Mouse (Mus musculus) neural tube, embryonic 11.5 days (tissue): ENCODE results near the gene Cntnap1. TPM values are rescaled to one million over a fixed set of nuclear protein-coding genes. Genes with fewer than 3 reads are reported as not detected.

Experiments
- ATAC-seq: fragments of 200-750 bp; cut with Nextera tagmentation; 2 replicates; pipeline ENCODE4 v1.8.0; 2017; ENCODE audit warnings: moderate number of reproducible peaks, mild to moderate bottlenecking, moderate TSS enrichment, moderate library complexity; ENCODE audit not compliant: insufficient read depth, low FRiP score, low TSS enrichment
- DNase-seq: peaks from one replicate; pipeline ENCODE4 v3.0.0-alpha.2; 2015; ENCODE audit warnings: low spot score
- H3K27ac ChIP-seq: fragments of 300-500 bp; sonication (generic); 2 replicates; pipeline ENCODE4 v1.5.1; 2014; ENCODE audit warnings: low read depth, mild to moderate bottlenecking, low read length
- H3K27me3 ChIP-seq: fragments of 300-500 bp; sonication (generic); 2 replicates; pipeline ENCODE4 v1.6.1; 2014; ENCODE audit warnings: mild to moderate bottlenecking, low read length, mixed read lengths; ENCODE audit not compliant: control insufficient read depth, insufficient read depth
- H3K36me3 ChIP-seq: fragments of 300-500 bp; sonication (generic); 2 replicates; pipeline ENCODE4 v1.6.1; 2014; ENCODE audit warnings: mild to moderate bottlenecking, low read length, moderate library complexity, mixed read lengths; ENCODE audit not compliant: control insufficient read depth, insufficient read depth
- H3K4me1 ChIP-seq: fragments of 300-500 bp; sonication (generic); 2 replicates; pipeline ENCODE4 v1.6.1; 2014; ENCODE audit warnings: low read length, mixed read lengths; ENCODE audit not compliant: control insufficient read depth, insufficient read depth
- H3K4me2 ChIP-seq: fragments of 300-500 bp; sonication (generic); 2 replicates; pipeline ENCODE4 v1.6.1; 2014; ENCODE audit warnings: low read depth, mild to moderate bottlenecking, moderate library complexity
- H3K4me3 ChIP-seq: fragments of 300-500 bp; sonication (generic); 2 replicates; pipeline ENCODE4 v1.5.1; 2014; ENCODE audit warnings: low read depth, low read length
- H3K9ac ChIP-seq: fragments of 300-500 bp; sonication (generic); 2 replicates; pipeline ENCODE4 v1.6.1; 2014; ENCODE audit warnings: mild to moderate bottlenecking, low read length
- H3K9me3 ChIP-seq: fragments of 300-500 bp; sonication (generic); 2 replicates; pipeline ENCODE4 v1.6.1; 2016; ENCODE audit warnings: low read length; ENCODE audit not compliant: control insufficient read depth
- WGBS: fragments of 180-500 bp; shearing (Covaris S2); extraction: QIAGEN DNeasy Blood & Tissue Kit; methylation state at CpG from one replicate; pipeline ENCODE4 v1.1.7; 2014; 5-methylcytosine and 5-hydroxymethylcytosine counted together
- polyA plus RNA-seq: library from polyadenylated mRNA; unstranded; fragments of >200 nt; fragmentation: Nextera tagmentation; extraction: Ambion mirVana; gene quantifications from 2 replicates; pipeline ENCODE4 v1.2.1, GENCODE M21; 2014

The Cntnap1 gene
- polyA plus RNA-seq, 1 experiment from 2014 or later = 0.94 TPM

DNA sequence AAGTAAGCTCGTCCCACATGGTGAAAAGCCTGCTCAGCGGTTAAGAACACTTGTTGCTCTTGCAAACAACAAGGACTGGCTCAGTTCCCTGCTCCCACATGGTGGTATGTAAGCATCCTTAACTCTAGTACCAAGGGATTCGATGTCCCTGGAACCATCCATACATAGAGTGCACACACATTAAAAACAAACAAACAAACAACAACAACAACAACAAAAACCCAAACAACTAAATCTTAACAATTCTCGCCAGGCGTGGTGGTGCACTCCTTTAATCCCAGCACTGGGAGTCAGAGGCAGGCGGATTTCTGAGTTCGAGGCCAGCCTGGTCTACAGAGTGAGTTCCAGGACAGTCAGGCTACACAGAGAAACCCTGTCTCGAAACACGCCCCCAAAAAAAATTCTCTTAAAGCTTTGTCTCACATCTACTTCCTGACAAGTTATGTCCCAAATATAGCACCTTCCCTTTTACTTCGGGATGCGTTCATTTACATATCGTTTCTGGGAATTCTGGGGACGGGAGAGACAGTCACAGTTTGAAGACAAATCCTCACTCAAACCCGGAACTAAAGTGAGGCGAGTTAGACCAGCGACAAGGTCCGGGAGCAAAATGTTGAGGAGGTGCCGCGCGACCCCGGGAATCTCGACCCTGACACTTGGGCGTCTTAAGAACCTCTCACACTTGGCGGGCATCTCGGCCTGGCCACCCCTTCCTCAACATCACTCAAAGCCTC is 55.2 kb downstream of the Cntnap1 start:
- peak overlapping the region; percentile 78 for H3K4me3 ChIP-seq
- H3K4me2 ChIP-seq = peak overlapping the region; percentile 92
- no peaks in the 10 kb centered on the region for H3K36me3 ChIP-seq
- WGBS = 20% methylated on average over 25 of the region's 25 CpGs
- peak overlapping the region; percentile 69 for H3K9ac ChIP-seq
- H3K27me3 ChIP-seq = no peaks in the 10 kb centered on the region
- H3K27ac ChIP-seq = no peak overlapping the region
- DNase-seq (peak; percentile 24), ATAC-seq (no peak)
- H3K9me3 ChIP-seq = no peaks in the 10 kb centered on the region
- peaks cover 2% of the 10 kb centered on the region; the same call in 1 of the 2 replicates for H3K4me1 ChIP-seq

DNA sequence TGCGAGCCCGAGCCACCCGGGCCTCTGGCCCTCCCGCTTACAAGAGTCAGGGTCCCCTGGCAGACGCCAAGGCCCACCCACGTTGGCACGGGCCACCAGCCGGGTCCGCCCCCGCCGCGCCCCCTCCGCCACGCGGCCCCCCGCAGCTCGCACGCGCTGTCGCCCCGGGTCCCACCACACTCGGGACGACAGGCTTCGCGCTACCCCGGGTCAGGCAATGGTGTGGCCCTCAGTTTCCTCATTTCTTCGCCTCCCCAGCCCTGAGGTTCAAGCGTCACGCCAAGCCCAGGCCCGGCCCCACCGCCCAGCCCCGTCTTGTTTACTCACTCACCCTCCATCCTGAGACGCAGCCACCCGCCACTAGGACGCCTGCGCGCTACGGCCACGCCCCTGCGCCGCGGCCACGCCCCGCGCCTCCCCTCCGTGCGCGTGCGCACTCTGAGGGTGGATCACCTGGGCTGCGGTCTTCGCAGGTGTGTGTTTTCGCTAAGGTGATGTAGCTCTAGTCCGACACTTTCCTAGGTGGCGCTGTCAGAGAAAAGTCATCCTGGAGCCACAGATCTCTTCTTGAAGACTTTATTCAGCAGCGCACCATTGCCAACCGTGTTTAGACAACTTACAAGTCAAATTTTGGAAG is 55.9 kb downstream of the Cntnap1 start, which contains the start of gene Ezh1:
TSS of gene Ezh1 (minus strand) at position 399 of the 637 bp plus-strand sequence.
- peak; percentile 72 for ATAC-seq
- Histone ChIP-seq H3K4me3 (peak within 1 kb of the TSS; percentile 78), H3K9me3 (no peaks in the 10 kb centered on the region), H3K27me3 (no peaks in the 10 kb centered on the region), H3K27ac (no peak within 1 kb of the TSS), H3K9ac (peak within 1 kb of the TSS; percentile 69), H3K4me1 (peaks cover 7% of the 10 kb centered on the region), H3K36me3 (no peaks in the 10 kb centered on the region), H3K4me2 (peak within 1 kb of the TSS; percentile 92)
- peak; percentile 86 for DNase-seq
- WGBS = under 1% methylated on average over 56 of the region's 56 CpGs

DNA sequence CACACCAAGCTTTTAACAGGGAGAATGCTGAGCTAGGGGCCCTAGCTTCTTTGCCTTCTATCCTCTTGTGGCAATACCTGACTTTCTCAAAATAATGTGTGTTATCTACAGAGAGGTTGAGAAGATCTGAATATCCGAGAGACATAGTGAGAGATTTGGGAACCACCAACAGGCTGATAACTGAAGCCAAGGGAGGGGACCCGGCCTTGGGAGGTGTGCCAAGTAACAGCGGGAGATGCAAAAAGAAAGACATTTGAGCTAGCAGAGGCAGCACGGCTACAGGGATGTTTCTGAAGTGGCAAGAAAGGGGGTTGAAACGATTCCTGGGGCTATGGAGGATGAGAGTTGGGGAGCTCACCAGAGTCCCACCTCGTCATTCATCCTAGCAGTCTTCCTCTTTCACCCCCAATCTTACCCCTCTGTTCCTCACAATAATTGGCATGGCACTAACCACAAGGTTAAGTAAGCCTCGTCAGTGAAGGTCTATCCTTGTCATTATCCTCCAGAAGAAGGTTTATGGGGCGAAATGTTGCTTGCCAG is 59.1 kb downstream of the Cntnap1 start:
- Histone ChIP-seq H3K27me3 (no peaks in the 10 kb centered on the region), H3K9me3 (no peaks in the 10 kb centered on the region), H3K9ac (no peak overlapping the region), H3K36me3 (no peaks in the 10 kb centered on the region), H3K4me1 (peaks cover 10% of the 10 kb centered on the region), H3K4me2 (no peak overlapping the region), H3K27ac (no peak overlapping the region), H3K4me3 (no peak overlapping the region)
- 30% methylated on average over 8 of the region's 8 CpGs for WGBS
- no peak for DNase-seq
- no peak for ATAC-seq

DNA sequence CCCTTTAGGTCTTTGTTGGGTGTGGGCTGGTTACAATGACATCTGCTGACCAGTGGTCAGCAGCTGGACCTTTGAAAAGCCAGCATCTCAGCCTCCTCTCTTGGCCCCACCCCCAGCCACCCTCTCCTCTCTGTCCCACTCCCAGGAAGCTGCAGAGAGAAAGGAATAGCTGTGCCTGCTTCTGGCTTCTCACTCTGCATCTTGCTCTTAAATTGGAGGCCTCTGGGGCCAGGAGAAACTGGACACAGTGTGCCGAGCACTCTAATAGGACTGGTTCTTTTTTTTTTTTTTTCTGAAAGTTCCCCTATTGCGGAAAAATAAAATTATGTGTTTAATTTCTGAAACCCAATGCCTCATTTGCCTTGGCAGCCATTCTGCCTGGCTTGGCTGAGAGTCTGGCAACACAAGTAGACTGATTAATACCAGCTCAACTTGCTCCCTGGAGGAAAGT is 59.8 kb downstream of the Cntnap1 start:
- no peak overlapping the region; the same call in 1 of the 2 replicates for H3K4me2 ChIP-seq
- DNase-seq (no peak), ATAC-seq (no peak)
- peaks cover 10% of the 10 kb centered on the region for H3K4me1 ChIP-seq
- H3K36me3 ChIP-seq = no peaks in the 10 kb centered on the region
- no peak overlapping the region for H3K9ac ChIP-seq
- 0 out of 2 replicates have a peak overlapping the region, but pooled peaks have one; percentile 11 for H3K27ac ChIP-seq
- no peaks in the 10 kb centered on the region for H3K9me3 ChIP-seq
- no peaks in the 10 kb centered on the region for H3K27me3 ChIP-seq
- no peak overlapping the region for H3K4me3 ChIP-seq
- 24% methylated on average over 2 of the region's 2 CpGs for WGBS

DNA sequence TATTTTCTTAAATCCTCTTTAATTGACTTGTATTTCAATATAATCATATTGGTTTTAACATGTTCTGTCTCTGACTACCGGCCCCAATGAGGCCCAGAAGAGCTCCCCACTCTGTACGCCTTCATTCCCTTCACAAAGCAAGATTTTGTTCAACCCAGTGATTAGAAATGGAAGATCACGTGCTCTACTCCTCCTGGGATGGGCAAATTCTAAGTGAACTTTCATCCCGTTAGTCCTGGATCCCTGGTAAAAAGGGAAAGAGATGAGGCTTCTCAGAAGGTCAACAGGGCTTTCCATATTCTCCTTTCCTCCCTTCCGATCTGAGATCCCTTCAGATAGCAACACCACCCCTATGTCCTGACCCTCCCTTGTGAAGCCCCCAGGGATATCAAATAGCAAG is 60.2 kb downstream of the Cntnap1 start:
- no peak for DNase-seq
- Histone ChIP-seq H3K4me2 (peak overlapping the region; percentile 4; the same call in 1 of the 2 replicates), H3K9ac (no peak overlapping the region; the same call in 1 of the 2 replicates)

DNA sequence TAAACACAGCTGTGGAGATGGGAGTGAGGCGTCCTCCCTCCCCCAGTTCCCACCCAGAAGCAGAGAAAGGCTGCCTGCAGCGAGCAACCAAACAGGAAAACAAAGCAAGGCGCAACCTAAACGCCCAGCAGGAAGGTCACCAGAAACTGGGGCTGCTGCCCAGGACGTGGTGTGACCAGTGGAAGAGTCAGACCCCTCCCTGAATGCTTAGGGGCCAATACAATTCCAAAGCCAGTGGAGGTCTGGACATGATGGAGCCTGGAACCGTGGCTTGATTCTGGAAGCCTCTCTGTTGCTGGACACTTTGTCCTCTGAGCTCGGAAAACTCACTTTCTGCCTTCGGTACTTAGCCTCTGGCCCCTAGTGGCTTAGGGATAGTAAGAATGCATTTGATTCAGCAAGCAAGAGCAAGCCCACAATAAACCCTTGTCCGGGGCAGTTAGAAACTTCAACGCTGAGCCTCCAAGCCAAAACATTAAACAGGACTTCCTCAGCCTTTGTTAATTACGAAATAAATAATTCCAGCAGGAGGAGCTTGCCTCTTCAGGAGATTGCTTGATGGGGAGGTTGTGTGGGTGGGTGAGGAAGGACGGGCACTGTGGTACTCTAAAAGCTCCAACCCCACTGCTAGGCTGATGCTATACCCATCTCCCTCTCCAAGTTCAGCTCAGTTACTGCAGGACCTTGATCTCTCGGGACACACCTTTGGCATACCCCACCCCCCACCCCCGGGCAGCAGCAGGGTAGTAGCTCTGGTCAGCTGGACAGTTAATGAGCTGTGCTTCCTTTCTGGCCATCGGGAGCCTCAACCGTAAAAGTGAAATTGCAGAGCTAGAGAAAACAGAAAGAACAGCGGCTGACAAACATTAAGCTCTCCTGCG is 60.9 kb downstream of the Cntnap1 start:
- DNase-seq (peak; percentile 32), ATAC-seq (no peak)
- Histone ChIP-seq H3K9ac (peak overlapping the region; percentile 22; the same call in 1 of the 2 replicates), H3K4me3 (no peak overlapping the region), H3K9me3 (no peaks in the 10 kb centered on the region), H3K4me2 (peak overlapping the region; percentile 18), H3K27me3 (no peaks in the 10 kb centered on the region), H3K27ac (peak overlapping the region; percentile 11), H3K36me3 (no peaks in the 10 kb centered on the region), H3K4me1 (peaks cover 10% of the 10 kb centered on the region)
- 8% methylated on average over 18 of the region's 18 CpGs for WGBS

More for the DNA sequence above, 60.2 kb downstream of the Cntnap1 start:
- Histone ChIP-seq H3K9me3 (no peaks in the 10 kb centered on the region), H3K36me3 (no peaks in the 10 kb centered on the region), H3K4me1 (peaks cover 10% of the 10 kb centered on the region), H3K27ac (peak overlapping the region; percentile 11; the same call in 1 of the 2 replicates), H3K4me3 (no peak overlapping the region), H3K27me3 (no peaks in the 10 kb centered on the region)
- ATAC-seq = no peak
- WGBS = 25% methylated on average over 5 of the region's 5 CpGs

DNA sequence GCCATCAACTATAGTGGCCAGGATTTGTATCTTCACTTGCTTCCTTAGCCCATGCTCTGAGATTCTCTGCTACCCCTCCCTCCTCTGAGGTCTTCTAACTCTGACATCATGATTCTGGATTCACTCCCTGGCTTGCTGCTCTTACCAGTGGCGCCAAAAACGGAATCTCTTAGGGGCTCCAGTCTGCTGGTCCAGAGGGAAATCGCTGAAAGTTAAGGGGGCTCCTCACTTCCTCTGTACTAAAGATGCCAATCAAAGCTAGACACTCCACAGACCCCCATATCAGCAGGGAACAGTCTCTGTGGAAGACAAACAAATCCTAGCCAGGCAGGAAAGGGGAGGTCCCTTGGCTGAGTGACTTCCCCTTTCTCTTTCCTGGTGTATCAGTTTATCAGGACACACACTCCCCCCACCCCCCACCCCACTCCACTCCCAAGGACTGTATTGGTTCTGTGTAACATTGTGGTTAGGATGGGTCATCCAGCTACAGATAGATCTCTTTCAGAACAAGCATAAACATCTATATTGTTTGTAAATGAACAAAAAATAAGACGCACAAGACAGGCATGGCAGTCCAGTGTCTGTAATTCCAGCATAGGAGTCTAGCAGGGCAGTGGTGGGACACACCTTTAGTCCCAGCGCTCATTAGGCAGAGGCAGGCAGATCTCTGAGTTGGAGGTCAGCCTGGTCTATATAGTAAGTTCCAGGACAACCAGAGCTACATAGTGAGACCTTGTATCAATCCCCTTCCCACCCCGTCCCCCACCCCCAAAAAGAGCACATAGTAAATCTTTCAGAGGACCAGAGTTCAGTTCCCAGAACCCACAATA is 61.9 kb downstream of the Cntnap1 start:
- H3K4me2 ChIP-seq = peak overlapping the region; percentile 18; the same call in 1 of the 2 replicates
- H3K27me3 ChIP-seq = no peaks in the 10 kb centered on the region
- no peaks in the 10 kb centered on the region for H3K36me3 ChIP-seq
- H3K4me3 ChIP-seq = no peak overlapping the region
- H3K9me3 ChIP-seq = no peaks in the 10 kb centered on the region
- ATAC-seq = no peak
- WGBS = 59% methylated on average over 6 of the region's 6 CpGs
- H3K4me1 ChIP-seq = peaks cover 10% of the 10 kb centered on the region
- H3K9ac ChIP-seq = no peak overlapping the region
- peak; percentile 23 for DNase-seq
- H3K27ac ChIP-seq = peak overlapping the region; percentile 11; the same call in 1 of the 2 replicates
